Mouse (Mus musculus) layer of hippocampus, postnatal 25 days (tissue): ENCODE measurements around the gene Dkkl1. TPM values are rescaled to one million over a fixed set of nuclear protein-coding genes. Genes with fewer than 3 reads are reported as not detected.

Source experiments
- DNase-seq, 2 experiments: peaks; one replicate each; pipeline ENCODE4 v3.0.0; 2022; ENCODE audit warnings: mixed read lengths in 2 of 2, low spot score in 1 of 2; ENCODE audit errors: extremely low spot score in 1 of 2
- microRNA-seq, 2 experiments: library from miRNA; unstranded; fragments of <30 nt; microRNA quantifications; one replicate each; pipeline ENCODE4 v1.2.0; 2021
- total RNA-seq, 2 experiments: library from RNA; stranded (reverse); gene quantifications; 2 replicates each; pipeline ENCODE4 v1.2.3; 2021

Dkkl1 gene
- total RNA-seq, 2 experiments from 2014 or later, result 1.2 to 2.4 TPM

- no peak for DNase-seq
These were observed 39.0 kb downstream of the Dkkl1 start for GRCm38 (mm10) chr7:45172974-45173373.

GRCm38 (mm10) chr7:45169495-45169894, 42.5 kb downstream of the Dkkl1 start:
- peak in 1 of 2 experiments; percentile 56 for DNase-seq

- no peak for DNase-seq
These were observed 43.3 kb downstream of the Dkkl1 start for GRCm38 (mm10) chr7:45168656-45169055.

GRCm38 (mm10) chr7:45167761-45168445, 44.0 kb downstream of the Dkkl1 start:
- DNase-seq, result peak; percentile 38 to 40

GRCm38 (mm10) chr7:45166950-45167401, 45.0 kb downstream of the Dkkl1 start:
- peak; percentile 36 to 45 for DNase-seq

GRCm38 (mm10) chr7:45165701-45166100, 46.2 kb downstream of the Dkkl1 start:
- DNase-seq, result no peak

GRCm38 (mm10) chr7:45164833-45165232, 47.1 kb downstream of the Dkkl1 start:
- no peak for DNase-seq

GRCm38 (mm10) chr7:45163735-45164490, 48.0 kb downstream of the Dkkl1 start, which contains the start of gene Slc17a7:
Gene Slc17a7, plus strand, starts transcription at chr7:45163949.
- DNase-seq, result peak in 1 of 2 experiments; percentile 43

GRCm38 (mm10) chr7:45162996-45163615, 48.8 kb downstream of the Dkkl1 start:
- DNase-seq, result no peak

GRCm38 (mm10) chr7:45162551-45162950, 49.4 kb downstream of the Dkkl1 start:
- DNase-seq, result no peak

- DNase-seq, result peak; percentile 96 to 98
These were observed 50.1 kb downstream of the Dkkl1 start for GRCm38 (mm10) chr7:45161612-45162473.

- DNase-seq, result no peak
These were observed 51.1 kb downstream of the Dkkl1 start for GRCm38 (mm10) chr7:45160866-45161265.

- no peak for DNase-seq
These were observed 51.6 kb downstream of the Dkkl1 start for GRCm38 (mm10) chr7:45160316-45160800.

GRCm38 (mm10) chr7:45158991-45159390, 53.0 kb downstream of the Dkkl1 start:
- no peak for DNase-seq

Small RNA genes lying within 50 kb of the gene (microRNA-seq; reads per million reads assigned to microRNA genes)
- 3.2 to 4.2 reads per million in 2 experiments for gene Mir7055

Other genes with a start within 250 kb of the Dkkl1 start
- gene Cpt1c, start 237.3 kb downstream of the Dkkl1 start, total RNA-seq, result 100 to 1,000 TPM; 117 to 128 TPM
- gene Prmt1, start 225.6 kb downstream of the Dkkl1 start, total RNA-seq, result 100 to 1,000 TPM; 161 to 174 TPM
- gene Irf3, start 214.5 kb downstream of the Dkkl1 start, total RNA-seq, result 10 to 100 TPM; 39.5 to 40.1 TPM
- gene Bcl2l12, start 213.4 kb downstream of the Dkkl1 start, total RNA-seq, result 1 to 10 TPM; 1.9 to 3.4 TPM
- gene Scaf1, start 195.8 kb downstream of the Dkkl1 start, total RNA-seq, result 100 to 1,000 TPM; 151 to 156 TPM
- 10 to 100 TPM; 11.7 to 12.3 TPM for gene Rras, start 194.2 kb downstream of the Dkkl1 start, total RNA-seq
- 10 to 100 TPM; 67.9 to 81.7 TPM for gene Prr12, start 159.3 kb downstream of the Dkkl1 start, total RNA-seq
- 10 to 100 TPM; 49.8 to 59.4 TPM for gene Nosip, start 149.7 kb downstream of the Dkkl1 start, total RNA-seq
- 1 to 10 TPM; 5.6 to 6.6 TPM for gene Prrg2, start 149.5 kb downstream of the Dkkl1 start, total RNA-seq
- gene Rcn3, start 119.9 kb downstream of the Dkkl1 start, total RNA-seq, result 1 to 10 TPM; 9.6 to 9.7 TPM
- 10 to 100 TPM; 18.1 to 21.0 TPM for gene Fcgrt, start 108.3 kb downstream of the Dkkl1 start, total RNA-seq
- gene Rps11, start 87.7 kb downstream of the Dkkl1 start, total RNA-seq, result 100 to 1,000 TPM; 418 to 465 TPM
- gene Rpl13a, start 83.4 kb downstream of the Dkkl1 start, total RNA-seq, result 100 to 1,000 TPM; 765 to 826 TPM
- gene Gm45713, start 75.9 kb downstream of the Dkkl1 start, total RNA-seq, result not detected
- gene Flt3l, start 75.7 kb downstream of the Dkkl1 start, total RNA-seq, result 1 to 10 TPM; 4.5 to 8.2 TPM
- gene Pih1d1, start 57.8 kb downstream of the Dkkl1 start, total RNA-seq, result 10 to 100 TPM; 43.2 to 47.0 TPM
- gene Aldh16a1, start 57.6 kb downstream of the Dkkl1 start, total RNA-seq, result 10 to 100 TPM; 10.9 to 13.6 TPM
- gene Slc17a7, start 48.2 kb downstream of the Dkkl1 start, total RNA-seq, result 1,000 to 10,000 TPM; 1,494 to 1,551 TPM
- under 1 TPM in 1 of 2 experiments, not detected in 1; 0.26 TPM for gene Gfy, start 32.6 kb downstream of the Dkkl1 start, total RNA-seq
- gene Pth2, start 31.2 kb downstream of the Dkkl1 start, total RNA-seq, result not detected
- 1 to 10 TPM; 2.4 to 2.9 TPM for gene Ccdc155, start 7.3 kb downstream of the Dkkl1 start, total RNA-seq
- gene Tead2, start 3.6 kb upstream of the Dkkl1 start, total RNA-seq, result 1 to 10 TPM; 4.7 to 5.5 TPM
- gene Cd37, start 27.0 kb upstream of the Dkkl1 start, total RNA-seq, result 1 to 10 TPM; 3.1 to 5.7 TPM
- gene Slc6a16, start 28.9 kb upstream of the Dkkl1 start, total RNA-seq, result 1 to 10 TPM; 1.6 to 2.2 TPM
- not detected for gene Slc6a21, start 65.4 kb upstream of the Dkkl1 start, total RNA-seq
- 10 to 100 TPM; 14.1 to 18.5 TPM for gene Trpm4, start 121.6 kb upstream of the Dkkl1 start, total RNA-seq
- under 1 TPM in 1 of 2 experiments, not detected in 1; 0.17 TPM for gene Hrc, start 123.1 kb upstream of the Dkkl1 start, total RNA-seq
- gene Ppfia3, start 154.9 kb upstream of the Dkkl1 start, total RNA-seq, result 100 to 1,000 TPM; 129 to 134 TPM
- gene Lin7b, start 158.4 kb upstream of the Dkkl1 start, total RNA-seq, result 100 to 1,000 TPM; 151 to 155 TPM
- 100 to 1,000 TPM; 288 to 443 TPM for gene Snrnp70, start 183.6 kb upstream of the Dkkl1 start, total RNA-seq
- not detected for gene Kcna7, start 193.5 kb upstream of the Dkkl1 start, total RNA-seq
- under 1 TPM in 1 of 2 experiments, not detected in 1; 0.22 TPM for gene Ntf5, start 201.5 kb upstream of the Dkkl1 start, total RNA-seq
- gene Lhb, start 208.7 kb upstream of the Dkkl1 start, total RNA-seq, result under 1 TPM in 1 of 2 experiments, not detected in 1; 0.57 TPM
- gene Gys1, start 222.7 kb upstream of the Dkkl1 start, total RNA-seq, result 10 to 100 TPM; 13.9 to 16.5 TPM
- 10 to 100 TPM; 34.3 to 40.6 TPM for gene Ruvbl2, start 225.9 kb upstream of the Dkkl1 start, total RNA-seq
- gene Ftl1, start 247.7 kb upstream of the Dkkl1 start, total RNA-seq, result 100 to 1,000 TPM; 204 to 228 TPM